Mouse (Mus musculus) left cerebral cortex, adult 2 months (tissue): ENCODE results near the gene Gm10718. TPM values are rescaled to one million over a fixed set of nuclear protein-coding genes. Genes with fewer than 3 reads are reported as not detected.
"Not testable (repeated sequence)": the region's sequence is repeated elsewhere in the genome, so short reads cannot be mapped to it uniquely, and the experiment has no call there.

Experiments
- DNase-seq, 2 experiments: peaks; one replicate each; pipeline ENCODE4 v3.0.0; 2021 to 2022; ENCODE audit warnings: low spot score in 2 of 2, mixed read lengths in 1 of 2; ENCODE audit errors: extremely low spot score in 1 of 2
- H3K27ac ChIP-seq: fragments of 200-600 bp; 2 replicates; pipeline ENCODE4 v1.8.1; 2022
- H3K4me3 ChIP-seq: fragments of 200-600 bp; 2 replicates; pipeline ENCODE4 v1.8.1; 2022
- intact Hi-C: fragments of 180-260 bp; cut with DNase I; formaldehyde crosslinking; loops from one replicate; pipeline ENCODE4 v1.15.1; 2025
- long read RNA-seq, 2 experiments: library from polyadenylated mRNA; stranded (forward); transcript quantifications; one replicate each; pipeline ENCODE4 v2.0.0; 2021; ENCODE audit warnings: borderline mapping rate in 2 of 2
- total RNA-seq, 2 experiments: library from RNA; stranded (reverse); gene quantifications; 2 replicates each; pipeline ENCODE4 v1.2.3; 2021

The Gm10718 gene
- total RNA-seq = 1 to 10 TPM in 1 of 2 experiments, not detected in 1; 1.8 TPM
- long read RNA-seq, experiment 1 = 0 reads
- long read RNA-seq, experiment 2 = 0 reads

DNA sequence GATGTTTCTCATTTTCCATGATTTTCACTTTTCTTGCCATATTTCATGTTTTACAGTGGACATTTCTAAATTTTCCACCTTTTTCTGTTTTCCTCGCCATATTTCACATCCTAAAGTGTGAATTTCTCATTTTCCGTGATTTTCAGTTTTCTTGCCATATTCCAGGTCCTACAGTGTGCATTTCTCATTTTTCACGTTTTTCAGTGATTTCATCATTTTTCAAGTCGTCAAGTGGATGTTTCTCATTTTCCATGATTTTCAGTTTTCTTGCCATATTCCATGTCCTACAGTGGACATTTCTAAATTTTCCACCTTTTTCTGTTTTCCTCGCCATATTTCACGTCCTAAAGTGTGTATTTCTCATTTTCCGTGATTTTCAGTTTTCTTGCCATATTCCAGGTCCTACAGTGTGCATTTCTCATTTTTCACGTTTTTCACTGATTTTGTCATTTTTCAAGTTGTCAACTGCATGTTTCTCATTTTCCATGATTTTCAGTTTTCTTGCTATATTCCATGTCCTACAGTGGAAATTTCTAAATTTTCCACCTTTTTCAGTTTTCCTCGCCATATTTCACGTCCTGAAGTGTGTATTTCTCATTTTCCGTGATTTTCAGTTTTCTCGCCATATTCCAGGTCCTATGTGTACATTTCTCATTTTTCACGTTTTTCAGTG is at the start of gene Gm10718:
TSS of gene Gm10718 (plus strand) at position 236 of the 673 bp plus-strand sequence.
- H3K4me3 ChIP-seq, intact Hi-C loops, H3K27ac ChIP-seq: not testable (repeated sequence)
- peak in 1 of 2 experiments; percentile 15 for DNase-seq

DNA sequence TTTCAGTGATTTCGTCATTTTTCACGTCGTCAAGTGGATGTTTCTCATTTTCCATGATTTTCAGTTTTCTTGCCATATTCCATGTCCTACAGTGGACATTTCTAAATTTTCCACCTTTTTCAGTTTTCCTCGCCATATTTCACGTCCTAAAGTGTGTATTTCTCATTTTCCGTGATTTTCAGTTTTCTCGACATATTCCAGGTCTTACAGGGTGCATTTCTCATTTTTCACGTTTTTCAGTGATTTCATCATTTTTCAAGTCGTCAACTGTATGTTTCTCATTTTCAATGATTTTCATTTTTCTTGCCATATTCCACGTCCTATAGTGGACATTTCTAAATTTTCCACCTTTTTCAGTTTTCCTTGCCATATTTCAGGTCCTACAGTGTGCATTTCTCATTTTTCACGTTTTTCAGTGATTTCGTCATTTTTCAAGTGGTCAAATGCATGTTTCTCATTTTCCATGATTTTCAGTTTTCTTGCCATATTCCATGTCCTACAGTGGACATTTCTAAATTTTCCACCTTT is 22.8 kb upstream of the Gm10718 start, which contains the start of gene Gm10722:
TSS of gene Gm10722 (plus strand) at position 478 of the 528 bp plus-strand sequence.
- intact Hi-C loops, H3K27ac ChIP-seq: not testable (repeated sequence)
- DNase-seq = peak in 1 of 2 experiments; percentile 7

DNA sequence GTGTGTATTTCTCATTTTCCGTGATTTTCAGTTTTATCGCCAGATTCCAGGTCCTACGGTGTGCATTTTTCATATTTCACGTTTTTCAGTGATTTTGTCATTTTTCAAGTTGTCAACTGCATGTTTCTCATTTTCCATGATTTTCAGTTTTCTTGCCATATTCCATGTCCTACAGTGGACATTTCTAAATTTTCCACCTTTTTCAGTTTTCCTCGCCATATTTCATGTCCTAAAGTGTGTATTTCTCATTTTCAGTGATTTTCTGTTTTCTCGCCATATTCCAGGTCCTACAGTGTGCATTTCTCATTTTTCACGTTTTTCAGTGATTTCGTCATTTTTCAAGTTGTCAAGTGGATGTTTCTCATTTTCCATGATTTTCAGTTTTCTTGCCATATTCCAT is 22.3 kb upstream of the Gm10718 start:
- DNase-seq = peak in 1 of 2 experiments; percentile 35
- H3K27ac ChIP-seq, H3K4me3 ChIP-seq, intact Hi-C loops: not testable (repeated sequence)

More for the DNA sequence above, 22.8 kb upstream of the Gm10718 start, which contains the start of gene Gm10722:
- not testable (repeated sequence) for H3K4me3 ChIP-seq

DNA sequence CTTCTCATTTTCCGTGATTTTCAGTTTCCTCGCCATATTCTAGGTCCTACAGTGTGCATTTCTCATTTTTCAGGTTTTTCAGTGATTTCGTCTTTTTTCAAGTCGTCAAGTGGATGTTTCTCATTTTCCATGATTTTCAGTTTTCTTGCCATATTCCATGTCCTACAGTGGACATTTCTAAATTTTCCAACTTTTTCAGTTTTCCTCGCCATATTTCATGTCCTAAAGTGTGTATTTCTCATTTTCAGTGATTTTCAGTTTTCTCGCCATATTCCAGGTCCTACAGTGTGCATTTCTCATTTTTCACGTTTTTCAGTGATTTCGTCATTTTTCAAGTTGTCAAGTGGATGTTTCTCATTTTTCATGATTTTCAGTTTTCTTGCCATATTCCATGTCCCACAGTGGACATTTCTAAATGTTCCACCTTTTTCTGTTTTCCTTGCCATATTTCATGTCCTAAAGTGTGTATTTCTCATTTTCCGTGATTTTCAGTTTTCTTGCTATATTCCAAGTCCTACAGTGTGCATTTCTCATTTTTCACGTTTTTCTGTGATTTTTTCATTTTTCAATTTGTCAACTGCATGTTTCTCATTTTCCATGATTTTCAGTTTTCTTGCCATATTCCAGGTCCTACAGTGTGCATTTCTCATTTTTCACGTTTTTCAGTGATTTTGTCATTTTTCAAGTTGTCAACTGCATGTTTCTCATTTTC is 21.2 kb upstream of the Gm10718 start:
- peak; percentile 99 to 100 for DNase-seq
- intact Hi-C loops, H3K4me3 ChIP-seq, H3K27ac ChIP-seq: not testable (repeated sequence)

DNA sequence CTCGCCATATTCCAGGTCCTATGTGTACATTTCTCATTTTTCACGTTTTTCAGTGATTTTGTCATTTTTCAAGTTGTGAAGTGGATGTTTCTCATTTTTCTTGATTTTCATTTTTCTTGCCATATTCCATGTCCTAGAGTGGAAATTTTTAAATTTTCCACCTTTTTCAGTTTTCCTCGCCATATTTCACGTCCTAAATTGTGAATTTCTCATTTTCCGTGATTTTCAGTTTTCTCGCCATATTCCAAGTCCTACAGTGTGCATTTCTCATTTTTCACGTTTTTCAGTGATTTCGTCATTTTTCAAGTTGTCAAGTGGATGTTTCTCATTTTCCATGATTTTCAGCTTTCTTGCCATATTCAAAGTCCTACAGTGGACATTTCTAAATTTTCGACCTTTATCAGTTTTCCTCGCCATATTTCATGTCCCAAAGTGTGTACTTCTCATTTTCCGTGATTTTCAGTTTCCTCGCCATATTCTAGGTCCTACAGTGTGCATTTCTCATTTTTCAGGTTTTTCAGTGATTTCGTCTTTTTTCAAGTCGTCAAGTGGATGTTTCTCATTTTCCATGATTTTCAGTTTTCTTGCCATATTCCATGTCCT is 20.5 kb upstream of the Gm10718 start, which contains the start of gene Gm11168:
TSS of gene Gm11168 (plus strand) at position 553 of the 603 bp plus-strand sequence.
- H3K27ac ChIP-seq, DNase-seq, intact Hi-C loops, H3K4me3 ChIP-seq: not testable (repeated sequence)

DNA sequence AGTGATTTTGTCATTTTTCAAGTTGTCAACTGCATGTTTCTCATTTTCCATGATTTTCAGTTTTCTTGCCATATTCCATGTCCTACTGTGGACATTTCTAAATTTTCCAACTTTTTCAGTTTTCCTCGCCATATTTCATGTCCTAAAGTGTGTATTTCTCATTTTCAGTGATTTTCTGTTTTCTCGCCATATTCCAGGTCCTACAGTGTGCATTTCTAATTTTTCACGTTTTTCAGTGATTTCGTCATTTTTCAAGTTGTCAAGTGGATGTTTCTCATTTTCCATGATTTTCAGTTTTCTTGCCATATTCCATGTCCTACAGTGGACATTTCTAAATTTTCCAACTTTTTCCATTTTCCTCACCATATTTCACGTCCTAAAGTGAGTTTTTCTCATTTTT is 17.2 kb upstream of the Gm10718 start:
- DNase-seq, H3K4me3 ChIP-seq, H3K27ac ChIP-seq, intact Hi-C loops: not testable (repeated sequence)

DNA sequence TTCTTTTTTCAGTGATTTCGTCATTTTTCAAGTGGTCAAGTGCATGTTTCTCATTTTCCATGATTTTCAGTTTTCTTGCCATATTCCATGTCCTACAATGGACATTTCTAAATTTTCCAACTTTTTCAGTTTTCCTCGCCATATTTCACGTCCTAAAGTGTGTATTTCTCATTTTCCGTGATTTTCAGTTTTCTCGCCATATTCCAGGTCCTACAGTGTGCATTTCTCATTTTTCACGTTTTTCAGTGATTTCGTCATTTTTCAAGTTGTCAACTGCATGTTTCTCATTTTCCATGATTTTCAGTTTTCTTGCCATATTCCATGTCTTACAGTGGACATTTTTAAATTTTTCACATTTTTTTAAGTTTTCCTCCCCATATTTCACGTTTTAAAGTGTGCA is 16.7 kb upstream of the Gm10718 start:
- H3K4me3 ChIP-seq, intact Hi-C loops, H3K27ac ChIP-seq: not testable (repeated sequence)
- peak; percentile 94 to 97 for DNase-seq

DNA sequence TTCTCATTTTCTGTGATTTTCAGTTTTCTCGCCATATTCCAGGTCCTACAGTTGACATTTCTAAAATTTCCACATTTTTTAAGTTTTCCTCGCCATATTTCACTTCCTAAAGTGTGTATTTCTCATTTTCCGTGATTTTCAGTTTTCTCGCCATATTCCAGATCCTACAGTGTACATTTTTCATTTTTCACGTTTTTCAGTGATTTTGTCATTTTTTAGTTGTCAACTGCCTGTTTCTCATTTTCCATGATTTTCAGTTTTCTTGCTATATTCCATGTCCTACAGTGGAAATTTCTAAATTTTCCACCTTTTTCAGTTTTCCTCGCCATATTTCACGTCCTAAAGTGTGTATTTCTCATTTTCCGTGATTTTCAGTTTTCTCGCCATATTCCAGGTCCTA is 16.1 kb upstream of the Gm10718 start:
- H3K4me3 ChIP-seq, intact Hi-C loops, DNase-seq, H3K27ac ChIP-seq: not testable (repeated sequence)

DNA sequence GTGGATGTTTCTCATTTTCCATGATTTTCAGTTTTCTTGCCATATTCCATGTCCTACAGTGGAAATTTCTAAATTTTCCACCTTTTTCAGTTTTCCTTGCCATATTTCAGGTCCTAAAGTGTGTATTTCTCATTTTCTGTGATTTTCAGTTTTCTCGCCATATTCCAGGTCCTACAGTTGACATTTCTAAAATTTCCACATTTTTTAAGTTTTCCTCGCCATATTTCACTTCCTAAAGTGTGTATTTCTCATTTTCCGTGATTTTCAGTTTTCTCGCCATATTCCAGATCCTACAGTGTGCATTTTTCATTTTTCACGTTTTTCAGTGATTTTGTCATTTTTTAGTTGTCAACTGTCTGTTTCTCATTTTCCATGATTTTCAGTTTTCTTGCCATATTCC is 14.0 kb upstream of the Gm10718 start:
- H3K4me3 ChIP-seq, DNase-seq, H3K27ac ChIP-seq, intact Hi-C loops: not testable (repeated sequence)

DNA sequence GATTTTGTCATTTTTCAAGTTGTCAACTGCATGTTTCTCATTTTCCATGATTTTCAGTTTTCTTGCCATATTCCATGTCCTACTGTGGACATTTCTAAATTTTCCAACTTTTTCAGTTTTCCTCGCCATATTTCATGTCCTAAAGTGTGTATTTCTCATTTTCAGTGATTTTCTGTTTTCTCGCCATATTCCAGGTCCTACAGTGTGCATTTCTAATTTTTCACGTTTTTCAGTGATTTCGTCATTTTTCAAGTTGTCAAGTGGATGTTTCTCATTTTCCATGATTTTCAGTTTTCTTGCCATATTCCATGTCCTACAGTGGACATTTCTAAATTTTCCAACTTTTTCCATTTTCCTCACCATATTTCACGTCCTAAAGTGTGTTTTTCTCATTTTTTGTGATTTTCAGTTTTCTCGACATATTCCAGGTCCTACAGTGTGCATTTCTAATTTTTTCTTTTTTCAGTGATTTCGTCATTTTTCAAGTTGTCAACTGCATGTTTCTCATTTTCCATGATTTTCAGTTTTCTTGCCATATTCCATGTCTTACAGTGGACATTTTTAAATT is 11.2 kb upstream of the Gm10718 start:
- DNase-seq, H3K4me3 ChIP-seq, H3K27ac ChIP-seq, intact Hi-C loops: not testable (repeated sequence)

DNA sequence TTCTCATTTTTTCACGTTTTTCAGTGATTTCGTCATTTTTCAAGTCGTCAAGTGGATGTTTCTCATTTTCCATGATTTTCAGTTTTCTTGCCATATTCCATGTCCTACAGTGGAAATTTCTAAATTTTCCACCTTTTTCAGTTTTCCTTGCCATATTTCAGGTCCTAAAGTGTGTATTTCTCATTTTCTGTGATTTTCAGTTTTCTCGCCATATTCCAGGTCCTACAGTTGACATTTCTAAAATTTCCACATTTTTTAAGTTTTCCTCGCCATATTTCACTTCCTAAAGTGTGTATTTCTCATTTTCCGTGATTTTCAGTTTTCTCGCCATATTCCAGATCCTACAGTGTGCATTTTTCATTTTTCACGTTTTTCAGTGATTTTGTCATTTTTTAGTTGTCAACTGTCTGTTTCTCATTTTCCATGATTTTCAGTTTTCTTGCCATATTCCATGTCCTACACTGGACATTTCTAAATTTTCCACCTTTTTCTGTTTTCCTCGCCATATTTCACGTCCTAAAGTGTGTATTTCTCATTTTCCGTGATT is 10.5 kb upstream of the Gm10718 start, which contains the start of gene Gm10721:
TSS of gene Gm10721 (plus strand) at position 408 of the 547 bp plus-strand sequence.
- H3K27ac ChIP-seq, intact Hi-C loops, DNase-seq, H3K4me3 ChIP-seq: not testable (repeated sequence)

DNA sequence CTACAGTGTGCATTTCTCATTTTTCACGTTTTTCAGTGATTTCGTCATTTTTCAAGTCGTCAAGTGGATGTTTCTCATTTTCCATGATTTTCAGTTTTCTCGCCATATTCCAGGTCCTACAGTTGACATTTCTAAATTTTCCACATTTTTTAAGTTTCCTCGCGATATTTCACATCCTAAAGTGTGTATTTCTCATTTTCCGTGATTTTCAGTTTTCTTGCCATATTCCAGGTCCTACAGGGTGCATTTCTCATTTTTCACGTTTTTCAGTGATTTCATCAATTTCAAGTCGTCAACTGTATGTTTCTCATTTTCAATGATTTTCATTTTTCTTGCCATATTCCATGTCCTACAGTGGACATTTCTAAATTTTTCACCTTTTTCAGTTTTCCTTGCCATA is 8.0 kb upstream of the Gm10718 start, which contains the start of gene Gm10720:
TSS of gene Gm10720 (plus strand) at position 301 of the 400 bp plus-strand sequence.
- intact Hi-C loops, DNase-seq, H3K4me3 ChIP-seq, H3K27ac ChIP-seq: not testable (repeated sequence)

DNA sequence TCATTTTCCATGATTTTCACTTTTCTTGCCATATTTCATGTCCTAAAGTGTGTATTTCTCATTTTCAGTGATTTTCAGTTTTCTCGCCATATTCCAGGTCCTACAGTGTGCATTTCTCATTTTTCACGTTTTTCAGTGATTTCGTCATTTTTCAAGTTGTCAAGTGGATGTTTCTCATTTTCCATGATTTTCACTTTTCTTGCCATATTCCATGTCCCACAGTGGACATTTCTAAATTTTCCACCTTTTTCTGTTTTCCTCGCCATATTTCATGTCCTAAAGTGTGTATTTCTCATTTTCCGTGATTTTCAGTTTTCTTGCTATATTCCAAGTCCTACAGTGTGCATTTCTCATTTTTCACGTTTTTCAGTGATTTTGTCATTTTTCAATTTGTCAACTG is 7.5 kb upstream of the Gm10718 start:
- not testable (repeated sequence) for DNase-seq

DNA sequence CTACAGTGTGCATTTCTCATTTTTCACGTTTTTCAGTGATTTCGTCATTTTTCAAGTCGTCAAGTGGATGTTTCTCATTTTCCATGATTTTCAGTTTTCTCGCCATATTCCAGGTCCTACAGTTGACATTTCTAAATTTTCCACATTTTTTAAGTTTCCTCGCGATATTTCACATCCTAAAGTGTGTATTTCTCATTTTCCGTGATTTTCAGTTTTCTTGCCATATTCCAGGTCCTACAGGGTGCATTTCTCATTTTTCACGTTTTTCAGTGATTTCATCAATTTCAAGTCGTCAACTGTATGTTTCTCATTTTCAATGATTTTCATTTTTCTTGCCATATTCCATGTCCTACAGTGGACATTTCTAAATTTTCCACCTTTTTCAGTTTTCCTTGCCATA is 6.2 kb upstream of the Gm10718 start, which contains the start of gene Gm10719:
TSS of gene Gm10719 (plus strand) at position 301 of the 400 bp plus-strand sequence.
- intact Hi-C loops, H3K4me3 ChIP-seq, DNase-seq, H3K27ac ChIP-seq: not testable (repeated sequence)

More for the DNA sequence above, 7.5 kb upstream of the Gm10718 start:
- H3K27ac ChIP-seq, intact Hi-C loops, H3K4me3 ChIP-seq: not testable (repeated sequence)

DNA sequence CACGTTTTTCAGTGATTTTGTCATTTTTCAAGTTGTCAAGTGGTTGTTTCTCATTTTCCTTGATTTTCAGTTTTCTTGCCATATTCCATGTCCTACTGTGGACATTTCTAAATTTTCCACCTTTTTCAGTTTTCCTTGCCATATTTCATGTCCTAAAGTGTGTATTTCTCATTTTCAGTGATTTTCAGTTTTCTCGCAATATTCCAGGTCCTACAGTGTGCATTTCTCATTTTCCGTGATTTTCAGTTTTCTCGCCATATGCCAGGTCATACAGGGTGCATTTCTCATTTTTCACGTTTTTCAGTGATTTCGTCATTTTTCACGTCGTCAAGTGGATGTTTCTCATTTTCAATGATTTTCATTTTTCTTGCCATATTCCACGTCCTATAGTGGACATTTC is 4.4 kb upstream of the Gm10718 start:
- H3K27ac ChIP-seq, H3K4me3 ChIP-seq, intact Hi-C loops: not testable (repeated sequence)
- peak in 1 of 2 experiments; percentile 96 for DNase-seq
